7 mouse cellular contexts compared by ENCODE assay signal in genomic region chr4:139575673-139576003, GRCm38 (mm10). TPM values are rescaled to one million over a fixed set of nuclear protein-coding genes. Genes with fewer than 3 reads are reported as not detected.
DNase-seq lines count a peak whose midpoint lies in the region; ATAC-seq lines count a peak whose summit lies in the region.

No protein-coding gene starts in this region.

- H3K27ac ChIP-seq in forebrain, embryonic 11.5 days (ENCODE audit: low read depth, low read length): no peak overlapping the region
- peak overlapping the region; percentile 60; the same call in 1 of the 2 replicates for H3K27ac ChIP-seq in liver, embryonic 11.5 days (ENCODE audit: low read depth, low read length)
- H3K27ac ChIP-seq in stomach, embryonic 15.5 days: peak overlapping the region; percentile 87; the same call in 1 of the 2 replicates

- no peaks in the 10 kb centered on the region; the same call in none of the 2 replicates for H3K27me3 ChIP-seq in forebrain, embryonic 11.5 days (ENCODE audit: control insufficient read depth, insufficient read depth, low read length)
- H3K27me3 ChIP-seq in liver, embryonic 11.5 days (replicated peaks; ENCODE audit: control insufficient read depth, insufficient read depth, low read length): peaks cover 26% of the 10 kb centered on the region
- no peaks in the 10 kb centered on the region for H3K27me3 ChIP-seq in stomach, embryonic 15.5 days (replicated peaks)

- peaks cover 24% of the 10 kb centered on the region for H3K4me1 ChIP-seq in forebrain, embryonic 11.5 days (replicated peaks; ENCODE audit: control insufficient read depth, insufficient read depth, low read length)
- peaks cover 33% of the 10 kb centered on the region for H3K4me1 ChIP-seq in liver, embryonic 11.5 days (replicated peaks; ENCODE audit: control insufficient read depth, insufficient read depth, low read length)
- peaks cover 54% of the 10 kb centered on the region for H3K4me1 ChIP-seq in stomach, embryonic 15.5 days

- no peak for ATAC-seq in forebrain, embryonic 11.5 days (replicated peaks; ENCODE audit: low FRiP score)
- ATAC-seq in liver, embryonic 11.5 days (replicated peaks; ENCODE audit: low FRiP score): no peak
- ATAC-seq in stomach, embryonic 15.5 days (ENCODE audit: insufficient read depth, low FRiP score, low read depth): no peak

- peak overlapping the region; percentile 75 for H3K4me3 ChIP-seq in forebrain, embryonic 11.5 days (ENCODE audit: low read depth, low read length)
- peak overlapping the region; percentile 71 for H3K4me3 ChIP-seq in liver, embryonic 11.5 days (ENCODE audit: low read depth, low read length)
- H3K4me3 ChIP-seq in stomach, embryonic 15.5 days (replicated peaks): peak overlapping the region; percentile 86

- no peaks in the 10 kb centered on the region for H3K36me3 ChIP-seq in forebrain, embryonic 11.5 days (ENCODE audit: control insufficient read depth, insufficient read depth, low read length)
- H3K36me3 ChIP-seq in liver, embryonic 11.5 days (ENCODE audit: control insufficient read depth, insufficient read depth, low read length): no peaks in the 10 kb centered on the region
- no peaks in the 10 kb centered on the region for H3K36me3 ChIP-seq in stomach, embryonic 15.5 days

- 9% methylated on average over 14 of the region's 14 CpGs for WGBS in forebrain, embryonic 11.5 days
- WGBS in liver, embryonic 11.5 days: 11% methylated on average over 14 of the region's 14 CpGs
- 10% methylated on average over 14 of the region's 14 CpGs for WGBS in stomach, embryonic 15.5 days

- peak; percentile 37 for DNase-seq in retina, embryonic 14.5 days (ENCODE audit: low spot score)
- DNase-seq in retina, postnatal 1 day: no peak
- DNase-seq in forebrain, embryonic 11.5 days (ENCODE audit: low spot score): no peak
- DNase-seq in liver, embryonic 11.5 days (ENCODE audit: low spot score): no peak
- DNase-seq in cerebellum, postnatal 10 days: no peak
- no peak for DNase-seq in frontal cortex, postnatal 25 days (ENCODE audit: low spot score in 2 of 2)

- peak overlapping the region; percentile 72 for H3K9ac ChIP-seq in forebrain, embryonic 11.5 days (ENCODE audit: low read length)
- peak overlapping the region; percentile 57 for H3K9ac ChIP-seq in liver, embryonic 11.5 days (ENCODE audit: low read depth, low read length)
- peak overlapping the region; percentile 90 for H3K9ac ChIP-seq in stomach, embryonic 15.5 days

- H3K9me3 ChIP-seq in forebrain, embryonic 11.5 days (ENCODE audit: control insufficient read depth, low read length): no peaks in the 10 kb centered on the region
- H3K9me3 ChIP-seq in liver, embryonic 11.5 days (ENCODE audit: control insufficient read depth, low read length): no peaks in the 10 kb centered on the region
- H3K9me3 ChIP-seq in stomach, embryonic 15.5 days: no peaks in the 10 kb centered on the region

- peak overlapping the region; percentile 99 for H3K4me2 ChIP-seq in forebrain, embryonic 11.5 days (ENCODE audit: low read depth, low read length, severe bottlenecking)
- peak overlapping the region; percentile 90 for H3K4me2 ChIP-seq in liver, embryonic 11.5 days
- peak overlapping the region; percentile 97 for H3K4me2 ChIP-seq in stomach, embryonic 15.5 days

RNA-seq across cellular contexts. Expression of gene Gm21969, which starts 27.3 kb away (rescaled TPM):
- not detected in 2 replicates for polyA plus RNA-seq in forebrain, embryonic 11.5 days (2014; fragmentation: Nextera tagmentation; extraction: Ambion mirVana)
- not detected in 2 replicates for polyA plus RNA-seq in liver, embryonic 11.5 days (2014; fragmentation: Nextera tagmentation; extraction: Ambion mirVana)
- not detected in 2 replicates for polyA plus RNA-seq in stomach, embryonic 15.5 days (2015; fragmentation: Nextera tagmentation; extraction: Ambion mirVana)

RNA-seq across cellular contexts. Expression of gene Iffo2, which starts 45.3 kb away (rescaled TPM):
- polyA plus RNA-seq in forebrain, embryonic 11.5 days (2014; fragmentation: Nextera tagmentation; extraction: Ambion mirVana): 2.5 and 3.5 TPM in 2 replicates
- 1.8 and 2.2 TPM in 2 replicates for polyA plus RNA-seq in liver, embryonic 11.5 days (2014; fragmentation: Nextera tagmentation; extraction: Ambion mirVana)
- 2.2 and 4.2 TPM in 2 replicates for polyA plus RNA-seq in stomach, embryonic 15.5 days (2015; fragmentation: Nextera tagmentation; extraction: Ambion mirVana)

RNA-seq across cellular contexts. Expression of gene Aldh4a1, which starts 47.0 kb away (rescaled TPM):
- polyA plus RNA-seq in forebrain, embryonic 11.5 days (2014; fragmentation: Nextera tagmentation; extraction: Ambion mirVana): 14.5 and 16.2 TPM in 2 replicates
- 45.2 and 52.0 TPM in 2 replicates for polyA plus RNA-seq in liver, embryonic 11.5 days (2014; fragmentation: Nextera tagmentation; extraction: Ambion mirVana)
- 27.6 and 30.7 TPM in 2 replicates for polyA plus RNA-seq in stomach, embryonic 15.5 days (2015; fragmentation: Nextera tagmentation; extraction: Ambion mirVana)
